19 mouse cellular contexts compared by ENCODE assay signal in the genomic region with DNA sequence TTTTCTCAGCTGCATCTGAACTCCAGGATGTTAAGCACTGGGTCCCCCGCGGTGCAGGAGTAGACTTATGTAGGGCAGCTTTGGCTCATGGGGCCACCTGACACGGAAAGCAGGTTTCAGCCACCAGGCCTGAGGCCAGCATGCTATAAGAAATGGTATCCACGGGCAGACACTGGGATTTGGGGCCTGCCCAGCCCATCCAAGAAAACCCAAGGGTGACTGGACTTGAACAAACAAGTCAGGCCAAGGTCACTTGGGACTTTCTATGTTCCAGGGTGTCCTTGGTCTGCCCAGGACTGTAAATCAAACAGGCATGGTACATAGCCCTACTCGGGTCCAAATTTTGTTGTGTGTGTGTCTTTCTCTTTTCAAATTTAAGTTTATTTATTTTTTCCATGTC. TPM values are rescaled to one million over a fixed set of nuclear protein-coding genes. Genes with fewer than 3 reads are reported as not detected.
DNase-seq lines count a peak whose midpoint lies in the region; ATAC-seq and TF ChIP-seq lines count a peak whose summit lies in the region.
"Had no signal": no experiment of that assay in that cellular context is flagged by ENCODE, and none has a peak within 500 bp of the region (broad histone marks: within the 10 kb centered on the region; RNA-seq: fewer than 3 reads in every experiment).

No protein-coding gene starts in this region.

- WGBS in heart, embryonic 14.5 days = 58% methylated on average over 5 of the region's 5 CpGs
- 64% methylated on average over 5 of the region's 5 CpGs for WGBS in heart, adult 2 months

- no peak overlapping the region for H3K4me3 ChIP-seq in heart, embryonic 14.5 days (ENCODE audit: control insufficient read depth in 1 of 2, insufficient read depth in 1 of 2, low read depth in 1 of 2, low read length in 2 of 2)
- H3K4me3 ChIP-seq in heart, adult 2 months = no peak overlapping the region
- H3K4me3 ChIP-seq in E14TG2a.4 (replicated peaks; ENCODE audit: low read length) = peak overlapping the region; percentile 49
- H3K4me3 ChIP-seq: embryonic facial prominence, embryonic 13.5 days; hindbrain, embryonic 12.5 days; limb, embryonic 12.5 days; midbrain, embryonic 13.5 days had no signal

- H3K27me3 ChIP-seq in heart, embryonic 14.5 days (ENCODE audit: control insufficient read depth, insufficient read depth, low read length) = no peaks in the 10 kb centered on the region
- no peaks in the 10 kb centered on the region for H3K27me3 ChIP-seq in heart, adult 2 months (ENCODE audit: control insufficient read depth, insufficient read depth, low read length)
- no peaks in the 10 kb centered on the region for H3K27me3 ChIP-seq in E14TG2a.4 (ENCODE audit: insufficient read depth, low read length)
- H3K27me3 ChIP-seq: embryonic facial prominence, embryonic 13.5 days; hindbrain, embryonic 12.5 days; midbrain, embryonic 13.5 days; Patski had no signal

- H3K27ac ChIP-seq in heart, embryonic 14.5 days (replicated peaks in 1 of 2; ENCODE audit: control insufficient read depth in 1 of 2, insufficient read depth in 1 of 2, low read depth in 2 of 2, low read length in 2 of 2) = peak overlapping the region in 1 of 2 experiments; percentile 47; a peak in 2 of 4 replicates
- no peak overlapping the region for H3K27ac ChIP-seq in heart, adult 2 months
- H3K27ac ChIP-seq: embryonic facial prominence, embryonic 13.5 days; hindbrain, embryonic 12.5 days; limb, embryonic 12.5 days; liver, embryonic 14.5 days; midbrain, embryonic 13.5 days had no signal

- intact Hi-C loops in heart, adult 2 months (cut with DNase I) = loop anchor here (5.0 kb wide), 1 partner anchor 140 kb away; no protein-coding TSS in a partner anchor

- no peaks in the 10 kb centered on the region for H3K79me2 ChIP-seq in heart, adult 2 months (replicated peaks; ENCODE audit: control insufficient read depth, insufficient read depth, low read length)

- H3K9me3 ChIP-seq in heart, embryonic 14.5 days (ENCODE audit: control insufficient read depth, low read length) = 0 out of 2 replicates have a peak, but pooled peaks cover 4% of the 10 kb centered on the region
- H3K9me3 ChIP-seq in E14TG2a.4 (ENCODE audit: low read length) = no peaks in the 10 kb centered on the region
- H3K9me3 ChIP-seq: embryonic facial prominence, embryonic 13.5 days; hindbrain, embryonic 12.5 days; limb, embryonic 12.5 days; midbrain, embryonic 13.5 days had no signal

- TF ChIP-seq EP300 in heart, adult 2 months (IDR thresholded peaks at IDR 0.05; ENCODE audit: insufficient read depth, low read depth, low read length) = no peak

- no peak for TF ChIP-seq POLR2A in heart, adult 2 months (IDR thresholded peaks at IDR 0.05; ENCODE audit: insufficient read depth, low read depth, low read length)

- peak overlapping the region; percentile 73 for H3K4me2 ChIP-seq in heart, embryonic 14.5 days (ENCODE audit: low read length)
- H3K4me2 ChIP-seq: embryonic facial prominence, embryonic 13.5 days; hindbrain, embryonic 12.5 days; limb, embryonic 12.5 days; midbrain, embryonic 13.5 days had no signal

- no peak for TF ChIP-seq CTCF in heart, adult 2 months (IDR thresholded peaks at IDR 0.05)
- no peak for TF ChIP-seq CTCF in E14TG2a.4 (conservative IDR thresholded peaks at IDR 0.05; ENCODE audit: low read length)

- peak; percentile 67 for DNase-seq in adrenal gland, adult 8-10 months
- no peak for DNase-seq in adrenal gland, postnatal 25 days
- DNase-seq in heart, adult 2 months = no peak
- peak; percentile 56 for DNase-seq in adrenal gland, postnatal 14 days
- DNase-seq in layer of hippocampus, adult 11-12 months (ENCODE audit: low spot score) = no peak
- DNase-seq: cerebellum, adult 9-10 months; kidney, postnatal 14 days; layer of hippocampus, adult 9-11 months; right cerebral cortex, postnatal 25 days; thymus, postnatal 36 days had no signal

- no peak for ATAC-seq in heart, embryonic 14.5 days (ENCODE audit: insufficient number of reproducible peaks, insufficient read depth, low FRiP score, low read depth)
- ATAC-seq: intestine, embryonic 16.5 days; midbrain, embryonic 13.5 days; Patski had no signal

- H3K36me3 ChIP-seq in heart, embryonic 14.5 days (ENCODE audit: control insufficient read depth, insufficient read depth, low read length) = no peaks in the 10 kb centered on the region
- no peaks in the 10 kb centered on the region for H3K36me3 ChIP-seq in heart, adult 2 months (ENCODE audit: control insufficient read depth, insufficient read depth, low read length)
- H3K36me3 ChIP-seq in E14TG2a.4 (ENCODE audit: insufficient read depth, low read length) = no peaks in the 10 kb centered on the region
- H3K36me3 ChIP-seq: embryonic facial prominence, embryonic 13.5 days; hindbrain, embryonic 12.5 days; limb, embryonic 12.5 days; midbrain, embryonic 13.5 days had no signal

- peaks cover 43 to 66% of the 10 kb centered on the region in 2 experiments for H3K4me1 ChIP-seq in heart, embryonic 14.5 days (ENCODE audit: control insufficient read depth in 2 of 2, insufficient read depth in 2 of 2, low read length in 2 of 2)
- peaks cover 2% of the 10 kb centered on the region; the same call in 1 of the 2 replicates for H3K4me1 ChIP-seq in heart, adult 2 months (ENCODE audit: control insufficient read depth, insufficient read depth, low read length)
- peaks cover 87% of the 10 kb centered on the region for H3K4me1 ChIP-seq in E14TG2a.4 (replicated peaks; ENCODE audit: low read depth, low read length)

- peak overlapping the region; percentile 86; the same call in 1 of the 2 replicates for H3K9ac ChIP-seq in heart, embryonic 14.5 days (ENCODE audit: low read length)
- no peak overlapping the region for H3K9ac ChIP-seq in heart, adult 2 months (ENCODE audit: low read depth, low read length)
- H3K9ac ChIP-seq: hindbrain, embryonic 12.5 days; limb, embryonic 12.5 days; liver, embryonic 14.5 days; midbrain, embryonic 13.5 days had no signal

RNA-seq across cellular contexts. Expression of a gene that starts 15.9 kb away (rescaled TPM):
- total RNA-seq in adrenal gland, adult 8-10 months (2022) = 100 to 1,000 TPM; 155 to 215 (median 187) TPM
- total RNA-seq in adrenal gland, postnatal 25 days (2021) = 122 and 163 TPM in 2 replicates
- 68.8 and 74.1 TPM in 2 replicates for polyA plus RNA-seq in heart, embryonic 14.5 days (2014; fragmentation: Nextera tagmentation; extraction: Ambion mirVana)
- 10 to 100 TPM; 83.1 to 89.6 TPM for total RNA-seq in heart, adult 2 months (2021)
- 84.5 and 128 TPM in 2 replicates for polyA plus RNA-seq in heart, adult 2 months (2012; rRNA removed)
- 105 and 115 TPM in 2 replicates for total RNA-seq in adrenal gland, postnatal 14 days (2021)

Comparison
In these comparisons a context has a peak if more than half of its experiments do, and no peak if none do; other contexts are left out.
1. DNase-seq: peak in adrenal gland, adult 8-10 months (single experiment) and adrenal gland, postnatal 14 days (single experiment); none in adrenal gland, postnatal 25 days (single experiment), heart, adult 2 months (0 of 2) and layer of hippocampus, adult 11-12 months (single experiment).